Mouse (Mus musculus) CH12.LX (cell line): ENCODE measurements at regions not wholly inside any gene's neighbourhood (a gene's known extent, or its start where the extent isn't known, plus 50 kb on each side); places are given as distances from the start of the nearest gene placed in this dataset.

Experiments
- DNase-seq: peaks from one replicate; pipeline ENCODE4 v3.0.0-alpha.2; 2013; ENCODE audit errors: extremely low read depth
- H3K27ac ChIP-seq: 2 replicates; pipeline ENCODE4 v1.5.1; 2012; ENCODE audit warnings: low read depth, mild to moderate bottlenecking, control low read depth, moderate library complexity; ENCODE audit not compliant: insufficient read depth
- H3K27me3 ChIP-seq: replicated peaks from 2 replicates; pipeline ENCODE3; 2012; ENCODE audit warnings: inconsistent platforms
- H3K36me3 ChIP-seq, 2 experiments: replicated peaks in 1 of 2; 2 replicates each; pipeline versions ENCODE3 to v1.6.1; 2012; ENCODE audit warnings: inconsistent platforms in 1 of 2, low read length in 1 of 2, mild to moderate bottlenecking in 1 of 2, mixed read lengths in 1 of 2, moderate library complexity in 1 of 2; ENCODE audit not compliant: control insufficient read depth in 1 of 2, insufficient read depth in 1 of 2
- H3K4me1 ChIP-seq, 2 experiments: 2 replicates each; pipeline ENCODE4 v1.6.1; 2012; ENCODE audit warnings: inconsistent platforms in 1 of 2, moderate library complexity in 1 of 2; ENCODE audit not compliant: insufficient read depth in 2 of 2, control insufficient read depth in 1 of 2
- H3K4me2 ChIP-seq: 2 replicates; pipeline ENCODE4 v1.6.1; 2012; ENCODE audit warnings: low read depth, mild to moderate bottlenecking, control low read depth; ENCODE audit not compliant: poor library complexity, insufficient read depth, severe bottlenecking
- H3K4me3 ChIP-seq, 3 experiments: fragments of 150-350 bp in 1 of 3; sonication (generic) in 1 of 3; replicated peaks in 1 of 3; 2 replicates each; pipeline versions ENCODE3 to v1.5.1; 2011 to 2012; ENCODE audit warnings: low read depth in 2 of 3, low read length in 2 of 3, mild to moderate bottlenecking in 2 of 3, moderate library complexity in 2 of 3, control low read depth in 1 of 3, improper control_type of control experiment in 1 of 3, inconsistent platforms in 1 of 3, mixed read lengths in 1 of 3; ENCODE audit not compliant: poor library complexity in 1 of 3
- H3K79me2 ChIP-seq: replicated peaks from 2 replicates; pipeline ENCODE4 v1.6.1; 2012; ENCODE audit warnings: mild to moderate bottlenecking, moderate library complexity; ENCODE audit not compliant: control insufficient read depth, poor library complexity, insufficient read depth, severe bottlenecking; ENCODE audit errors: extremely low read depth
- H3K9ac ChIP-seq: 2 replicates; pipeline ENCODE4 v1.6.1; 2012; ENCODE audit warnings: low read depth, mild to moderate bottlenecking, control low read depth, moderate library complexity; ENCODE audit not compliant: insufficient read depth
- H3K9me3 ChIP-seq: replicated peaks from 2 replicates; pipeline ENCODE3; 2012; ENCODE audit warnings: low read length, inconsistent platforms, mixed read lengths
- CTCF ChIP-seq, 2 experiments: IDR thresholded peaks in 1 of 2; conservative IDR thresholded peaks in 1 of 2; 2 replicates each; pipeline ENCODE4 v1.5.1; 2011 to 2012; ENCODE audit warnings: low read depth in 2 of 2, low read length in 2 of 2, improper control_type of control experiment in 1 of 2, inconsistent platforms in 1 of 2, mild to moderate bottlenecking in 1 of 2, moderate library complexity in 1 of 2
- E2F4 ChIP-seq: IDR thresholded peaks from 2 replicates; pipeline ENCODE4 v1.6.1; 2011; ENCODE audit warnings: low read depth, low read length, improper control_type of control experiment; ENCODE audit not compliant: insufficient replicate concordance
- GABPA ChIP-seq: IDR thresholded peaks from 2 replicates; pipeline ENCODE4 v1.6.1; 2012; ENCODE audit warnings: low read depth, low read length, improper control_type of control experiment, inconsistent platforms; ENCODE audit not compliant: insufficient replicate concordance
- HCFC1 ChIP-seq: IDR thresholded peaks from 2 replicates; pipeline ENCODE4 v1.6.1; 2012; ENCODE audit warnings: low read depth, mild to moderate bottlenecking, inconsistent platforms, low read length, improper control_type of control experiment
- JUN ChIP-seq: IDR thresholded peaks from 2 replicates; pipeline ENCODE4 v1.6.1; 2011; ENCODE audit warnings: low read depth, mild to moderate bottlenecking, low read length, improper control_type of control experiment, moderate library complexity; ENCODE audit not compliant: insufficient read depth
- MAFK ChIP-seq: IDR thresholded peaks from 2 replicates; pipeline ENCODE4 v1.6.1; 2011; ENCODE audit warnings: low read length, improper control_type of control experiment; ENCODE audit not compliant: insufficient replicate concordance
- MEF2A ChIP-seq: IDR thresholded peaks from 2 replicates; pipeline ENCODE4 v1.6.1; 2014; ENCODE audit warnings: low read depth, mild to moderate bottlenecking, inconsistent platforms, low read length, improper control_type of control experiment, borderline replicate concordance
- NRF1 ChIP-seq: IDR thresholded peaks from 2 replicates; pipeline ENCODE4 v1.6.1; 2014; ENCODE audit warnings: low read depth, mild to moderate bottlenecking, inconsistent platforms, low read length, improper control_type of control experiment, moderate library complexity
- PAX5 ChIP-seq: IDR thresholded peaks from 2 replicates; pipeline ENCODE4 v1.6.1; 2012; ENCODE audit warnings: low read length, inconsistent platforms, mixed read lengths
- POLR2A ChIP-seq: IDR thresholded peaks from 2 replicates; pipeline ENCODE4 v1.6.1; 2011; ENCODE audit warnings: low read depth, mild to moderate bottlenecking, improper control_type of control experiment, low read length
- POLR2AphosphoS2 ChIP-seq: IDR thresholded peaks from 2 replicates; pipeline ENCODE4 v1.6.1; 2011; ENCODE audit warnings: low read depth, low read length, improper control_type of control experiment
- SIN3A ChIP-seq: IDR thresholded peaks from 2 replicates; pipeline ENCODE4 v1.6.1; 2012; ENCODE audit warnings: low read length, improper control_type of control experiment, inconsistent platforms
- TBP ChIP-seq: conservative IDR thresholded peaks from 2 replicates; pipeline ENCODE4 v1.6.1; 2011; ENCODE audit warnings: low read depth, low read length, improper control_type of control experiment
- TCF12 ChIP-seq: IDR thresholded peaks from 2 replicates; pipeline ENCODE4 v1.6.1; 2014; ENCODE audit warnings: low read depth, mild to moderate bottlenecking, inconsistent platforms, low read length, improper control_type of control experiment
- UBTF ChIP-seq: IDR thresholded peaks from 2 replicates; pipeline ENCODE4 v1.6.1; 2012; ENCODE audit warnings: low read depth, mild to moderate bottlenecking, inconsistent platforms, low read length, improper control_type of control experiment, moderate library complexity
- USF2 ChIP-seq: conservative IDR thresholded peaks from 2 replicates; pipeline ENCODE4 v1.6.1; 2011; ENCODE audit warnings: low read depth, low read length, improper control_type of control experiment
- ZC3H11A ChIP-seq: IDR thresholded peaks from 2 replicates; pipeline ENCODE4 v1.6.1; 2012; ENCODE audit warnings: low read depth, mild to moderate bottlenecking, inconsistent platforms, low read length, improper control_type of control experiment
- ZKSCAN1 ChIP-seq: IDR thresholded peaks from 2 replicates; pipeline ENCODE4 v1.6.1; 2012; ENCODE audit warnings: low read depth, inconsistent platforms, low read length, improper control_type of control experiment, borderline replicate concordance
- ZNF384 ChIP-seq: IDR thresholded peaks from 2 replicates; pipeline ENCODE4 v1.6.1; 2012; ENCODE audit warnings: low read depth, low read length, improper control_type of control experiment, inconsistent platforms
- dilution Hi-C: fragments of 300-500 bp; cut with MboI; formaldehyde crosslinking; loops from 2 replicates; pipeline ENCODE4 v1.14.3; 2020; ENCODE audit warnings: low sequenced_read_pairs; ENCODE audit not compliant: extremely low pct_unique_long_range_greater_than_20kb, extremely low pct_ligation_motif_present
- in situ Hi-C: fragments of 300-500 bp; cut with MboI; formaldehyde crosslinking; loops from 3 replicates; pipeline ENCODE4 v1.14.3; 2019; ENCODE audit warnings: low sequenced_read_pairs, low pct_ligation_motif_present, low pct_unique_long_range_greater_than_20kb, mixed read lengths

- dilution Hi-C loops, result no loop called here
- no peak overlapping the region for H3K9ac ChIP-seq
- no peak overlapping the region for H3K4me2 ChIP-seq
- H3K4me1 ChIP-seq, result no peaks in the 10 kb centered on the region
- no peak for TF ChIP-seq ZKSCAN1
- no peak for TF ChIP-seq SIN3A
- no peak for TF ChIP-seq TBP
- H3K79me2 ChIP-seq, result no peaks in the 10 kb centered on the region
- no peaks in the 10 kb centered on the region for H3K9me3 ChIP-seq
- no peaks in the 10 kb centered on the region for H3K27me3 ChIP-seq
- no peaks in the 10 kb centered on the region for H3K36me3 ChIP-seq
- in situ Hi-C loops, result no loop called here
- no peak overlapping the region for H3K4me3 ChIP-seq
- no peak for DNase-seq
- no peak overlapping the region for H3K27ac ChIP-seq
Observed at GRCm38 (mm10) chr14:36617987-36618386, 350.6 kb downstream of the Ccser2 start.

- H3K79me2 ChIP-seq, result no peaks in the 10 kb centered on the region
- no peaks in the 10 kb centered on the region for H3K36me3 ChIP-seq
- no peak overlapping the region for H3K27ac ChIP-seq
- TF ChIP-seq MEF2A, result no peak
- DNase-seq, result no peak
- no peak overlapping the region for H3K4me2 ChIP-seq
- in situ Hi-C loops, result no loop called here
- H3K27me3 ChIP-seq, result no peaks in the 10 kb centered on the region
- no peak overlapping the region for H3K9ac ChIP-seq
- dilution Hi-C loops, result no loop called here
- H3K9me3 ChIP-seq, result no peaks in the 10 kb centered on the region
- H3K4me1 ChIP-seq, result no peaks in the 10 kb centered on the region
- no peak overlapping the region for H3K4me3 ChIP-seq
Observed at GRCm38 (mm10) chr14:36614926-36615325, 353.7 kb downstream of the Ccser2 start.

DNA sequence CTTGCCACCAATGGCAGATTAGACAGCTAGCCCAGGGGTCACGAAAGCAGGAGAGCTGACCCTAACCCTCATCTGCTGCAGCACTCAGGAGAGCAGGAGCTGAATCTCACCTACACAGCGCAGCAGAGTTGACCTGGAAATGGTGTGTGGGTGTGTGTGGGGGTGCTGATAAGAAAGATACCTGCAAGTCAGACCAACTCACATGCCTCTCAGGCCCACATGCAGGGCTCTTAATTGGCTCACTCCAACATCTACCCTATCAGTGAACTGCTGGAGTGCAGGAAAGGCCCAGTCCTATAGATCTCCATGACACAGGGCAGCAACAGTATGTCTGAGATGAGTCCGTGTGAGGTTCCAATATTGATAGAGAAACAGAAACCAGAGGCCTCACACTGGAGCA is 355.7 kb downstream of the Ccser2 start:
- no peak overlapping the region for H3K27ac ChIP-seq
- dilution Hi-C loops, result no loop called here
- H3K4me1 ChIP-seq, result no peaks in the 10 kb centered on the region
- TF ChIP-seq USF2 (no peak), TCF12 (no peak), E2F4 (no peak), MAFK (no peak), HCFC1 (no peak), GABPA (no peak), NRF1 (no peak), POLR2A (no peak), UBTF (no peak), ZC3H11A (no peak), ZNF384 (no peak), PAX5 (no peak), CTCF (conservative IDR thresholded peaks at IDR 0.05 in 1 of 2, IDR thresholded peaks at IDR 0.05 in 1 of 2; ENCODE audit: low read depth in 2 of 2, low read length in 2 of 2) (no peak), POLR2AphosphoS2 (no peak), JUN (no peak)
- H3K79me2 ChIP-seq, result no peaks in the 10 kb centered on the region
- H3K36me3 ChIP-seq, result no peaks in the 10 kb centered on the region
- H3K9ac ChIP-seq, result no peak overlapping the region
- no peak for DNase-seq
- H3K27me3 ChIP-seq, result no peaks in the 10 kb centered on the region
- no peaks in the 10 kb centered on the region for H3K9me3 ChIP-seq
- H3K4me2 ChIP-seq, result no peak overlapping the region
- in situ Hi-C loops, result no loop called here
- H3K4me3 ChIP-seq, result no peak overlapping the region
